Comparison of ENCODE assay signal across 19 mouse cellular contexts in genomic region chr9:70296916-70297315, GRCm38 (mm10).
DNase-seq lines count a peak whose midpoint lies in the region; ATAC-seq and TF ChIP-seq lines count a peak whose summit lies in the region.
"Had no signal": no experiment of that assay in that cellular context is flagged by ENCODE, and none has a peak within 500 bp of the region (broad histone marks: within the 10 kb centered on the region; RNA-seq: fewer than 3 reads in every experiment).

No protein-coding gene starts in this region.

- H3K27ac ChIP-seq in forebrain, embryonic 10.5 days: peak overlapping the region; percentile 35; the same call in 1 of the 2 replicates
- no peak overlapping the region for H3K27ac ChIP-seq in forebrain, embryonic 15.5 days (replicated peaks)
- no peak overlapping the region for H3K27ac ChIP-seq in midbrain, embryonic 10.5 days (replicated peaks)
- H3K27ac ChIP-seq in midbrain, embryonic 11.5 days (ENCODE audit: low read depth, low read length): no peak overlapping the region; the same call in 1 of the 2 replicates
- H3K27ac ChIP-seq in hindbrain, postnatal 0 days: no peak overlapping the region
- H3K27ac ChIP-seq: heart, embryonic 13.5 days; limb, embryonic 15.5 days; liver, embryonic 15.5 days; macrophage; stomach, postnatal 0 days had no signal

- no peak for DNase-seq in forebrain, embryonic 10.5 days (ENCODE audit: extremely low spot score, low spot score)
- DNase-seq in midbrain, embryonic 10.5 days (ENCODE audit: low spot score): peak; percentile 16
- DNase-seq in midbrain, embryonic 11.5 days (ENCODE audit: low spot score, missing footprints): no peak
- DNase-seq in embryo, embryonic 10.5 days (ENCODE audit: low spot score): peak; percentile 28
- peak; percentile 51 for DNase-seq in hindbrain, postnatal 0 days (ENCODE audit: low spot score)
- DNase-seq in ovary, postnatal 14 days (ENCODE audit: low spot score): no peak
- DNase-seq: cerebellum, adult 9-10 months; kidney, adult 9 months; kidney, postnatal 25 days; right cerebral cortex, postnatal 4 days had no signal

- H3K27me3 ChIP-seq in forebrain, embryonic 10.5 days (ENCODE audit: poor library complexity, severe bottlenecking): no peaks in the 10 kb centered on the region
- H3K27me3 ChIP-seq in forebrain, embryonic 15.5 days: no peaks in the 10 kb centered on the region
- no peaks in the 10 kb centered on the region for H3K27me3 ChIP-seq in midbrain, embryonic 10.5 days (ENCODE audit: low read depth, poor library complexity, severe bottlenecking)
- no peaks in the 10 kb centered on the region for H3K27me3 ChIP-seq in midbrain, embryonic 11.5 days (ENCODE audit: control insufficient read depth, insufficient read depth, low read length)
- H3K27me3 ChIP-seq in hindbrain, postnatal 0 days (ENCODE audit: insufficient read depth, low read length): no peaks in the 10 kb centered on the region
- H3K27me3 ChIP-seq: heart, embryonic 13.5 days; limb, embryonic 15.5 days; liver, embryonic 15.5 days had no signal

- TF ChIP-seq CTCF in hindbrain, postnatal 0 days (IDR thresholded peaks at IDR 0.05; ENCODE audit: low read depth): no peak

- no peak for ATAC-seq in forebrain, embryonic 15.5 days (replicated peaks)
- no peak for ATAC-seq in midbrain, embryonic 11.5 days (ENCODE audit: low FRiP score)
- no peak for ATAC-seq in hindbrain, postnatal 0 days
- ATAC-seq in megakaryocyte, adult 5-6 weeks (ENCODE audit: poor library complexity, severe bottlenecking): no peak
- ATAC-seq: inflammation-experienced regulatory T-cells, adult 6 months had no signal

- no peak overlapping the region for H3K4me3 ChIP-seq in forebrain, embryonic 10.5 days
- no peak overlapping the region for H3K4me3 ChIP-seq in forebrain, embryonic 15.5 days
- H3K4me3 ChIP-seq in midbrain, embryonic 10.5 days: no peak overlapping the region
- no peak overlapping the region for H3K4me3 ChIP-seq in midbrain, embryonic 11.5 days (ENCODE audit: low read depth, low read length)
- H3K4me3 ChIP-seq in hindbrain, postnatal 0 days (ENCODE audit: low read length): no peak overlapping the region
- H3K4me3 ChIP-seq: heart, embryonic 13.5 days; limb, embryonic 15.5 days; liver, embryonic 15.5 days had no signal

- no peak overlapping the region for H3K4me2 ChIP-seq in forebrain, embryonic 15.5 days (replicated peaks)
- H3K4me2 ChIP-seq in midbrain, embryonic 11.5 days: no peak overlapping the region
- H3K4me2 ChIP-seq in hindbrain, postnatal 0 days (ENCODE audit: low read depth, low read length): no peak overlapping the region
- H3K4me2 ChIP-seq: heart, embryonic 13.5 days; limb, embryonic 15.5 days; liver, embryonic 15.5 days had no signal

- H3K4me1 ChIP-seq in forebrain, embryonic 10.5 days: peaks cover 29% of the 10 kb centered on the region
- peaks cover 13% of the 10 kb centered on the region for H3K4me1 ChIP-seq in forebrain, embryonic 15.5 days
- H3K4me1 ChIP-seq in midbrain, embryonic 10.5 days: peaks cover 29% of the 10 kb centered on the region
- H3K4me1 ChIP-seq in midbrain, embryonic 11.5 days (ENCODE audit: control insufficient read depth, insufficient read depth, low read length): peaks cover 10% of the 10 kb centered on the region
- no peaks in the 10 kb centered on the region for H3K4me1 ChIP-seq in hindbrain, postnatal 0 days (ENCODE audit: insufficient read depth, low read length)
- H3K4me1 ChIP-seq: limb, embryonic 15.5 days; liver, embryonic 15.5 days had no signal

- H3K9ac ChIP-seq in forebrain, embryonic 15.5 days (replicated peaks): no peak overlapping the region
- no peak overlapping the region for H3K9ac ChIP-seq in midbrain, embryonic 11.5 days (ENCODE audit: low read length)
- no peak overlapping the region for H3K9ac ChIP-seq in hindbrain, postnatal 0 days (replicated peaks; ENCODE audit: low read length)
- H3K9ac ChIP-seq: heart, embryonic 13.5 days; limb, embryonic 15.5 days; liver, embryonic 15.5 days had no signal

- peaks cover 15% of the 10 kb centered on the region for H3K36me3 ChIP-seq in forebrain, embryonic 10.5 days (replicated peaks)
- no peaks in the 10 kb centered on the region for H3K36me3 ChIP-seq in forebrain, embryonic 15.5 days
- H3K36me3 ChIP-seq in midbrain, embryonic 10.5 days: peaks cover 3% of the 10 kb centered on the region; the same call in 1 of the 2 replicates
- no peaks in the 10 kb centered on the region for H3K36me3 ChIP-seq in midbrain, embryonic 11.5 days (ENCODE audit: control insufficient read depth, insufficient read depth, low read length)
- H3K36me3 ChIP-seq in hindbrain, postnatal 0 days (ENCODE audit: insufficient read depth, low read length): no peaks in the 10 kb centered on the region
- H3K36me3 ChIP-seq: G1E; liver, embryonic 15.5 days had no signal

- no peaks in the 10 kb centered on the region for H3K9me3 ChIP-seq in forebrain, embryonic 10.5 days
- no peaks in the 10 kb centered on the region for H3K9me3 ChIP-seq in forebrain, embryonic 15.5 days
- H3K9me3 ChIP-seq in midbrain, embryonic 10.5 days (replicated peaks): no peaks in the 10 kb centered on the region
- H3K9me3 ChIP-seq in midbrain, embryonic 11.5 days (ENCODE audit: control insufficient read depth, low read length): no peaks in the 10 kb centered on the region
- H3K9me3 ChIP-seq in hindbrain, postnatal 0 days (ENCODE audit: low read length): no peaks in the 10 kb centered on the region
- H3K9me3 ChIP-seq: G1E; limb, embryonic 15.5 days; liver, embryonic 15.5 days had no signal

- WGBS in forebrain, embryonic 10.5 days: 21% methylated on average over 2 of the region's 2 CpGs
- WGBS in forebrain, embryonic 15.5 days: 11% methylated on average over 2 of the region's 2 CpGs
- WGBS in midbrain, embryonic 10.5 days: 29% methylated on average over 2 of the region's 2 CpGs
- 34% methylated on average over 2 of the region's 2 CpGs for WGBS in midbrain, embryonic 11.5 days
- WGBS in hindbrain, postnatal 0 days: 18% methylated on average over 2 of the region's 2 CpGs

Comparison
In these comparisons a context has a peak if more than half of its experiments do, and no peak if none do; other contexts are left out.
1. DNase-seq: peak in midbrain, embryonic 10.5 days (single experiment), embryo, embryonic 10.5 days (single experiment) and hindbrain, postnatal 0 days (single experiment); none in forebrain, embryonic 10.5 days (single experiment), midbrain, embryonic 11.5 days (single experiment) and ovary, postnatal 14 days (single experiment).